Mouse (Mus musculus): ENCODE measurements at regions not wholly inside any gene's neighbourhood (a gene's known extent, or its start where the extent isn't known, plus 50 kb on each side); places are given as distances from the start of the nearest gene placed in this dataset.

GRCm38 (mm10) chr1:138011581-138011980 is 163.9 kb downstream of the Ptprc start:
- no peak for DNase-seq (ENCODE audit: low spot score)

- no peak for DNase-seq (ENCODE audit: low spot score)
Measured at GRCm38 (mm10) chr1:138010910-138011477, 164.5 kb downstream of the Ptprc start.

GRCm38 (mm10) chr1:138006811-138007210 is 168.7 kb downstream of the Ptprc start:
- no peak for DNase-seq (ENCODE audit: low spot score)

GRCm38 (mm10) chr1:138004319-138004718 is 171.2 kb downstream of the Ptprc start:
- DNase-seq (ENCODE audit: low spot score) = no peak

GRCm38 (mm10) chr1:137999268-137999900 is 176.1 kb downstream of the Ptprc start:
- DNase-seq (ENCODE audit: low spot score) = no peak

GRCm38 (mm10) chr1:137996041-137996440 is 179.5 kb downstream of the Ptprc start:
- no peak for DNase-seq (ENCODE audit: low spot score)

- DNase-seq (ENCODE audit: low spot score) = no peak
Measured at GRCm38 (mm10) chr1:137991936-137992335, 183.6 kb downstream of the Ptprc start.

GRCm38 (mm10) chr1:137991412-137991811 is 184.1 kb downstream of the Ptprc start:
- DNase-seq (ENCODE audit: low spot score) = no peak

- no peak for DNase-seq (ENCODE audit: low spot score)
Measured at GRCm38 (mm10) chr1:137973406-137973805, 202.1 kb downstream of the Ptprc start.

- no peak for DNase-seq (ENCODE audit: low spot score)
Measured at GRCm38 (mm10) chr1:137972620-137973350, 202.7 kb downstream of the Ptprc start.

GRCm38 (mm10) chr1:137966151-137966836 is 209.2 kb downstream of the Ptprc start:
- no peak for DNase-seq (ENCODE audit: low spot score)

GRCm38 (mm10) chr1:137963656-137964055 is 211.9 kb downstream of the Ptprc start:
- DNase-seq (ENCODE audit: low spot score) = no peak

- no peak for DNase-seq (ENCODE audit: low spot score)
Measured at GRCm38 (mm10) chr1:137958040-137958439, 217.5 kb downstream of the Ptprc start.

- no peak for DNase-seq (ENCODE audit: low spot score)
Measured at GRCm38 (mm10) chr1:137955993-137956392, 219.5 kb downstream of the Ptprc start.

- no peak for DNase-seq (ENCODE audit: low spot score)
Measured at GRCm38 (mm10) chr1:137955139-137955538, 220.4 kb downstream of the Ptprc start.

- DNase-seq (ENCODE audit: low spot score) = no peak
Measured at GRCm38 (mm10) chr1:137953369-137953768, 222.1 kb downstream of the Ptprc start.

GRCm38 (mm10) chr1:137952777-137953176 is 222.7 kb downstream of the Ptprc start:
- no peak for DNase-seq (ENCODE audit: low spot score)

GRCm38 (mm10) chr1:137947900-137948299 is 227.6 kb downstream of the Ptprc start:
- DNase-seq (ENCODE audit: low spot score) = no peak

GRCm38 (mm10) chr1:137941776-137942522 is 233.6 kb downstream of the Ptprc start:
- DNase-seq (ENCODE audit: low spot score) = no peak

- DNase-seq (ENCODE audit: low spot score) = no peak
Measured at GRCm38 (mm10) chr1:137935746-137936145, 239.8 kb downstream of the Ptprc start.

GRCm38 (mm10) chr1:137929764-137930163 is 245.7 kb downstream of the Ptprc start:
- DNase-seq (ENCODE audit: low spot score) = no peak

GRCm38 (mm10) chr1:137928522-137928921 is 247.0 kb downstream of the Ptprc start:
- no peak for DNase-seq (ENCODE audit: low spot score)

Data from ovary, postnatal 14 days (tissue).